Mouse (Mus musculus) urinary bladder, postnatal 14 days (tissue): Measurements from ENCODE around the gene Rpusd3.
A peak's percentile ranks its signal among the peaks of the same experiment; 100 is the strongest.

Source experiments
- DNase-seq: peaks from one replicate; pipeline ENCODE4 v3.0.0; 2021; ENCODE audit warnings: low spot score

The Rpusd3 gene

GRCm38 (mm10) chr6:113429965-113430364 lies 10.8 kb upstream of the Rpusd3 start:
- no peak for DNase-seq

DNA sequence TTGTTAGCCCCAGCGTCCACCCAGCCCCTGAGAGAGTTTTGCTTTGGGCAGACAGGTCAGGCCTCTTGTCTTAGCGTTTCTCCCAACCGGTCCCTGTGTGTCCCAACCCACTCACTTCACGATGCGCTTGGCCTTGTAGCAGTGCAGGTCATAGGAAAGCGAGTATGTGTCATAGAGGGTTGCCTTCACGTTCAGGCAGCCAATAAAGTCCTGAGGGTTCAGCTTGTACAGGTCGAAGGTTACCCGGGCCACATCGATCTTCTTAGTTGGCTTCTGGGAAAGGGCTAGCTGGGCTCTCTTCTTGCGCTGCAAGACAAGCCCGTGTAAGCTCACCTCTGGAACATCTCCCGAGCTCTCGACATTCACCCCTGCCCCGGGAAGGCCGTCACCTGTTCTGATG lies 8.9 kb upstream of the Rpusd3 start:
- no peak for DNase-seq

DNA sequence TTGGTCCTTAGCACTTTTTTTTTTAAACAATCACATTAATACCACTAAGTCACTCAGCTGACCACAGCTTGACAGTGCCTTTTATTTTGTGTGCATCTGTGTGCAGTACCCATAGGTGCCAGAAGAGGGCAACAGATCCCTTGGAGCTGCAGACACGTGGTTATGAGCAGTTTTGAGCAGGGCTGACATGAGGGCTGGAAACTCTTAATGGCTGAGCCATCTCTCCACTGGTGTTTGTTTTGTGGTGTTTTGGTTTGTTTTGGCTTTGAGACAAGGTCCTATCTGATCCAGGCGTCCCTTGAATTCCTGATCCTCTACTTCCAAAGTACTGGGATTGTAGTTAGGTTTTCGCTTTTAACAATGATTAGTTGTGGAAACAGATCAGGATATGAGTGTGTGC lies 8.3 kb upstream of the Rpusd3 start:
- DNase-seq = peak; percentile 39

DNA sequence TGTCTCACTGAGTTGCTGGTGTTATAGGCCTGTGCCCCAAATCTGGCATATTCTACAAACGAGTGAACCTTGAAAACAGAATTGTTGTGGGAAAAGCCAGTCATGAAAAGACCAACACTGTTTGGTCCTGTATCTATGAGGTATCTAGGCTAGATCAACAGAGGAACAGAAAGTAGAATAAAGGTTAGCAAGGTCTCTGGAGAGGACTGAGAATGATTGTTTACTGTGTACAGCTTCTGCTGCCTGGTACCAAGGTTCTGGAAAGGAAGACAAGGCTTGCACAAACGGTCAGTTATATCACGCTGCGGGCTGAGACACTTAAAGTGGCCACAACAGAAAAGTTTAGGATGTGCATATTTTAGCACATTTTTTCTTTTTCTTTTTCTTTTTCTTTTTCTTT lies 7.6 kb upstream of the Rpusd3 start:
- no peak for DNase-seq

DNA sequence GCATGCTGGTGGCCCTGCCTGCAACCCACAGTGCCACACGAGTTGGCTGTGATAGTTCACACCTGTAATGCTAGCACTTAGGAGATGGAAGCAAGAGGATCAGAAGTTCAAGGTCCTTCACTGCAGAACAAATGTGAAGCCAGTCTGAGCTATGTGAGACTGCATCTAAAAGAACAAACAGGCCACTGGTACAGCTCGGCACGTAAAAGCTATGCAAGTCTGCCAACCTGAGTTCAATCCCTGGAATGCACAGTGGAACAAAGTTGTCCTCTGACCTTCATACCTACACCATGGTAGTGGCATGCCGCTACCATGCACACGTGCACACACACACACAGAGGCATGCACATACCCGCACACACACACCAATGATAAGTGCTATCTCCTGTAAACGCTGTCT lies 5.0 kb upstream of the Rpusd3 start:
- DNase-seq = no peak

GRCm38 (mm10) chr6:113423000-113423399 lies 3.9 kb upstream of the Rpusd3 start:
- no peak for DNase-seq

GRCm38 (mm10) chr6:113418441-113419198 lies 520 bp downstream of the Rpusd3 start:
- DNase-seq = peak; percentile 14

DNA sequence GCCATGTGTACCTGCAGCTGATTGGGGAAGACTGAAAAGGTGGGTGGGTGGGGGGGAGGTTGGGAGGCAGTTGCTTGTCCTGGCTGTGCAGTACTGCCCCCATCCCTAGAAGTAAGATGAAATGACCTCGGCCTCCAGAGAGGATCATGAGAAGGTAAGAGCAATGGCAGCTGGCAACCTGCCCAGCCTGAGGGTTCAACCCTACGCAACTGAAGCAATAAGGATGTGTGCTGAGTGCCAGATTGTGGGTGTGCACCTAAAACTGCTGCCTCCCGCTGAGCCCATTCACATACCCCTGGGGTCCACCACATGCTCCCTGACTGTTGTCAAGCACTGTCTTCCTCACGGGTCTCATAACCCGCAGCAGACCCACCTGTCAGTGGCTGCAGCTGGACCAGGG lies 2.7 kb downstream of the Rpusd3 start:
- DNase-seq = no peak

DNA sequence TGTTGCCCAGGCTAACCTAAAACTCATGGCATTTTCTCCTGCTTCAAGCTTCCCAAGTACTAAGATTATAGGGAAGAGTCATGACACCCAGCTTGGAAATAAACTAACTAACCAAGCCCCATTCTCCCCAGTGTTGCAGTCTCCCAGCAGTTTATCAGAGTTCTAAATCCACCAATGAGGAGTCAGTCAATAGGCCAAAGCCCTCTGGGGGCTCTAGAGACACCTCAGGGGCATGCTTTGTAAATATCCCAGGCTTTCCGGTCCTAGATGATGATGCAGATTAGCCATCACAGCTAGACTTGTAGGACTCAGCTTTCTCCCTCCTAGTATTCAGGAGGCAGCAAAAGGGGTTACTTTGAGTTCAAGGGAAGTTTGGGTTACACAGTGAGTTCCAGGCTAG lies 9.1 kb downstream of the Rpusd3 start:
- DNase-seq = no peak

DNA sequence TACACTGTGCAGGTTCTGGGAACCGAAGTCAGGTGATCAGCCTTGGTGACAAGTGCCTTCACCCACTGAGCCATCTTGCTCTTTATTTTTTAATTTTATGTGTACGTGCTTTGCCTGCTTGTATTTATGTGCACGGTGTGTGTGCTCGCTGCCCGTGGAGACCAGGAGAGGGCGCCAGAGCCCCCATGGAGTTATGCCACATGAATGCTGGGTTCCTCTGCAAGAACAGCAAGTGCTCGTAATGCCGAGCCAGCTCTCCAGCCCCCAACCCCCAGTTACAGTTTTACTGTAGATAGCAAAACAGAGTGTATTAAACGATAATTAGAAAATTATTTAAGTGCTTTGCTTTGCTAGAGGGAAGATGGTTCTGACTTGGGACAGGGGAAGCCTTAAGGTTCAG lies 12.5 kb downstream of the Rpusd3 start:
- no peak for DNase-seq

- no peak for DNase-seq
Observed at GRCm38 (mm10) chr6:113405483-113405882, 13.7 kb downstream of the Rpusd3 start.

- DNase-seq = no peak
Observed at GRCm38 (mm10) chr6:113404649-113405448, 14.3 kb downstream of the Rpusd3 start.

DNA sequence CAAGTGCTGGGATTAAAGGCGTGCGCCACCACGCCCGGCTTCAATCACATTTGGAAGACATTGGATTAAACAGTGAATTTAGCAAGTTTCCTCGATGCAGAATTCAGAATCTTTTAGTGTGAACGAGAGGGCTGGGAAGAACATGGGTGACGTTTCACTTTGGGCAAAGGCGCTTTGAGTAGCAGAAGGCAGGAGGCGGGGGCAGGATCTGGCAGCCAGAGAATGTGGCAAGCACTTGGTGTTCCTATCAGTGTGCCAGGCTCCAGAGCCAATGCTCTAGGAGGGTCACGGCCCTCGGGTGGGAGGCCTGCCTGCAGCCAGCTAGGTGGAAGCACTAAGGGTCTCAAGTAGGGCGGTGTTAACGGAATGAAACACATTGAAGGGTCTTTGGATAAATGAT lies 17.0 kb downstream of the Rpusd3 start:
- no peak for DNase-seq

GRCm38 (mm10) chr6:113396270-113397030 lies 22.7 kb downstream of the Rpusd3 start:
- no peak for DNase-seq

DNA sequence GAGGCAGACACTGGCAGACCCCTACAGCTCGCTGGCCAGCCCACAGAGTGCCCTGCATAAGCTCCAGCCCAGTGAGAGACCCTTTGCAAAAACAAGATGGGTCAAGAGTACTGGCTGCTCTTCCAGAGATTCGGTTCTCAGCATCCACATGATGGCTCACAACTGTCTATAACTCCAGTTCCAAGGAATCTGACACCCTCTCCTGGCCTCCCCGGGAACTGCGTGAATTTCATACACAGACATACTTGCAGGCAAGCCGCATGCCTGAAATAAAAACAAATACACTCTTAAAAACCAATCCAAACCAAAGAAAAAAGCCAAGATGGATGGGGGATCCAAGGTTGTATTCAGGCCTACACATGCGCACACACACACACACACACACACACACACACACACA lies 23.6 kb downstream of the Rpusd3 start:
- DNase-seq = no peak

GRCm38 (mm10) chr6:113394811-113395210 lies 24.3 kb downstream of the Rpusd3 start:
- DNase-seq = no peak

- no peak for DNase-seq
Observed at GRCm38 (mm10) chr6:113393951-113394350, 25.2 kb downstream of the Rpusd3 start.

DNA sequence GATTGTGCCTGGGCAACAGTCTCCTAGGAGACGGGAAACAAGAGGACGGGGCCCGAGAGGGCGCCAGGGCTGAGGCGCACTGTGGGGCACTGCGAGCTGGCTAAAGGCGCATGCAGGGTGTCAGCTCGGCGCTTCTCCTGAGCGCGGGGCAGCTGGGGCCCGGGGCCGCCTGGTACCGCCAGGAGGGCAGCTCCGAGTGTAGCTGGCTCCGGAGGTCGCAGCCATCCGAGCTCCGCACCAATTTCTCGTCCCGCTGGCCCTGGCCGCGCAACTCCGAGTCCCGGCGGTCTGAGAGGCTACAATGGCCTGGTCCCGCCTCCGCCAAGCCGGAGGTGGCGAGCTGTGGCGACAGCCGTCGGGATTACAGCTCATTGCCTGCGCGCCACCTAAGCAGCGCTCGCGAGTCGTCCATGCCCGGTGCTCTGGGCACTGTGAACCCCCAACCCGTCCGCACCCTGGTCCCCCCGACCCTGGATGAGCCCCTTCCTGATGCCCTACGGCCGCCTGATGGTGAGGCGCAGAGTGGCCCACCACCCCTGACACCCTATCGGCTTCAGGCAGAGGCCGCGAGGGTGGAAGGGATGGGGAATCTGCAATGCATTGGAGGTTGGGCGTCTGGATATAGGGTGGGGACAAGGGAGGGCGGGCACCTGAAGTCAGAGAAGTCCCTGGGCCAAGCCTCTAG lies 26.6 kb downstream of the Rpusd3 start:
- DNase-seq = peak; percentile 31

DNA sequence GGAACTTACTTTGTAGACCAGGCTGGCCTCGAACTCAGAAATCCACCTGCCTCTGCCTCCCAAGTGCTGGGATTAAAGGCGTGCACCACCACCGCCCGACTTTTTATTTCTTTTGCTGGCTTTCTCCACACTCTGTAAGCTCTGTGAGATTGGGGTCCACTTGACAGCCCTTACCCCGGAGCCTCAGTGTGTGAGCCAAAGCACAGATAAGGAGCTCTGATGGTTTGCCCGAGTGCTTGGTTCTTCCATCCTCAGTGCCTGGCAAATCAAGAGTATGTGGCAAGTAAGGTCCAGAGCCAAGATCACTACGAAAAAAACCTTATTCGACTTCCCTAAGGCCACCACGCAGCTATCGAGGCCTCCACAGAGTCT lies 27.1 kb downstream of the Rpusd3 start:
- no peak for DNase-seq

DNA sequence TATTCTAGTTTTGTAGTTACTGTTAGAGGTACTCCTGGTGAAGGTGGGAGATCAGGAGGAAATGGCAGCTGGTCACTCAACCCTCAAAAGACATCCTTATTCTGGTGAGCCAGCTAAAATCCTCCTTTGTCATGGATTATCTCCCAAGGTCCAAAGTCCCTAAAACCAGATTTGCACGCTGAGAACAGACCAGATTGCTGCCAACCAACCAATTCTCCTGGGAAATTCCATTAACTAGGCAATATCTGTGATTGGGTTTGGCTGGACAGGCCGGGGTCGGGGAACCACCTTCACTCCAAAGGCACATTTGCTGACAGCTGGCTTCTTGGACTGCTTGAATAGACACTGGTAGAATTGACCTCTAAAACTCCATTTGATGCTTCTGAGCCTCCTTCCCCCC lies 28.4 kb downstream of the Rpusd3 start:
- no peak for DNase-seq

GRCm38 (mm10) chr6:113388960-113389359 lies 30.2 kb downstream of the Rpusd3 start, which contains the start of gene Ttll3:
Gene Ttll3, plus strand, starts transcription at chr6:113389260.
- DNase-seq = no peak

GRCm38 (mm10) chr6:113386025-113386424 lies 33.1 kb downstream of the Rpusd3 start:
- DNase-seq = no peak
